Mouse (Mus musculus): ENCODE results near the gene Ptprh. TPM values are rescaled to one million over a fixed set of nuclear protein-coding genes. Genes with fewer than 3 reads are reported as not detected.

Ptprh gene
- polyA plus RNA-seq, 2 experiments: 0.03 TPM; not detected in 1

- no peaks in the 10 kb centered on the region for H3K36me3 ChIP-seq (ENCODE audit: control insufficient read depth, insufficient read depth, low read length)
- ATAC-seq (ENCODE audit: low FRiP score, low read depth) (peak; percentile 53), DNase-seq (ENCODE audit: low spot score) (no peak)
- no peak overlapping the region for H3K4me2 ChIP-seq (replicated peaks; ENCODE audit: low read depth, low read length, severe bottlenecking)
- TF ChIP-seq POLR2A (IDR thresholded peaks at IDR 0.05; ENCODE audit: borderline replicate concordance, extremely low read depth, insufficient read depth, insufficient read length): no peak
- 39% methylated on average over 6 of the region's 6 CpGs for WGBS
- no peaks in the 10 kb centered on the region for H3K9me3 ChIP-seq (ENCODE audit: control insufficient read depth, low read length)
- no peak overlapping the region for H3K27ac ChIP-seq (replicated peaks; ENCODE audit: low read depth, low read length)
- H3K27me3 ChIP-seq (ENCODE audit: control insufficient read depth, insufficient read depth, low read length): no peaks in the 10 kb centered on the region
- H3K9ac ChIP-seq (ENCODE audit: low read depth, low read length, severe bottlenecking): no peak overlapping the region
- peak overlapping the region; percentile 11; the same call in 1 of the 2 replicates for H3K4me3 ChIP-seq (replicated peaks; ENCODE audit: low read length)
- 0 out of 2 replicates have a peak, but pooled peaks cover 6% of the 10 kb centered on the region for H3K4me1 ChIP-seq (ENCODE audit: control insufficient read depth, insufficient read depth, low read length)
These were observed 88.0 kb downstream of the Ptprh start for GRCm38 (mm10) chr7:4515853-4516252.

- Histone ChIP-seq H3K36me3 (ENCODE audit: control insufficient read depth, insufficient read depth, low read length) (no peaks in the 10 kb centered on the region), H3K4me3 (replicated peaks; ENCODE audit: low read length) (peak overlapping the region; percentile 15), H3K9me3 (ENCODE audit: control insufficient read depth, low read length) (no peaks in the 10 kb centered on the region), H3K27me3 (ENCODE audit: control insufficient read depth, insufficient read depth, low read length) (no peaks in the 10 kb centered on the region), H3K4me1 (ENCODE audit: control insufficient read depth, insufficient read depth, low read length) (peaks cover 5% of the 10 kb centered on the region; the same call in 1 of the 2 replicates), H3K4me2 (replicated peaks; ENCODE audit: low read depth, low read length, severe bottlenecking) (0 out of 2 replicates have a peak overlapping the region, but pooled peaks have one; percentile 11), H3K27ac (replicated peaks; ENCODE audit: low read depth, low read length) (peak overlapping the region; percentile 33; the same call in 1 of the 2 replicates), H3K9ac (ENCODE audit: low read depth, low read length, severe bottlenecking) (peak overlapping the region; percentile 36)
- ATAC-seq (ENCODE audit: low FRiP score, low read depth): peak; percentile 56
- no peak for TF ChIP-seq POLR2A (IDR thresholded peaks at IDR 0.05; ENCODE audit: borderline replicate concordance, extremely low read depth, insufficient read depth, insufficient read length)
- WGBS: 56% methylated on average over 6 of the region's 6 CpGs
- DNase-seq (ENCODE audit: low spot score): peak; percentile 61
These were observed 89.8 kb downstream of the Ptprh start for GRCm38 (mm10) chr7:4513829-4514712.

- H3K27ac ChIP-seq (replicated peaks; ENCODE audit: low read depth, low read length): no peak overlapping the region
- peaks cover 5% of the 10 kb centered on the region; the same call in 1 of the 2 replicates for H3K4me1 ChIP-seq (ENCODE audit: control insufficient read depth, insufficient read depth, low read length)
- 0 out of 2 replicates have a peak overlapping the region, but pooled peaks have one; percentile 11 for H3K4me2 ChIP-seq (replicated peaks; ENCODE audit: low read depth, low read length, severe bottlenecking)
- no peaks in the 10 kb centered on the region for H3K27me3 ChIP-seq (ENCODE audit: control insufficient read depth, insufficient read depth, low read length)
- H3K9me3 ChIP-seq (ENCODE audit: control insufficient read depth, low read length): no peaks in the 10 kb centered on the region
- DNase-seq (ENCODE audit: low spot score): peak; percentile 32
- TF ChIP-seq POLR2A (IDR thresholded peaks at IDR 0.05; ENCODE audit: borderline replicate concordance, extremely low read depth, insufficient read depth, insufficient read length): no peak
- H3K9ac ChIP-seq (ENCODE audit: low read depth, low read length, severe bottlenecking): no peak overlapping the region
- ATAC-seq (ENCODE audit: low FRiP score, low read depth): no peak
- no peaks in the 10 kb centered on the region for H3K36me3 ChIP-seq (ENCODE audit: control insufficient read depth, insufficient read depth, low read length)
- 31% methylated on average over 13 of the region's 13 CpGs for WGBS
- no peak overlapping the region for H3K4me3 ChIP-seq (replicated peaks; ENCODE audit: low read length)
These were observed 90.6 kb downstream of the Ptprh start for GRCm38 (mm10) chr7:4513236-4513635.

- no peak for TF ChIP-seq POLR2A (IDR thresholded peaks at IDR 0.05; ENCODE audit: borderline replicate concordance, extremely low read depth, insufficient read depth, insufficient read length)
- ATAC-seq (ENCODE audit: low FRiP score, low read depth) (no peak), DNase-seq (ENCODE audit: low spot score) (no peak)
- no peak overlapping the region for H3K4me2 ChIP-seq (replicated peaks; ENCODE audit: low read depth, low read length, severe bottlenecking)
- no peaks in the 10 kb centered on the region for H3K36me3 ChIP-seq (ENCODE audit: control insufficient read depth, insufficient read depth, low read length)
- H3K4me1 ChIP-seq (ENCODE audit: control insufficient read depth, insufficient read depth, low read length): peaks cover 5% of the 10 kb centered on the region; the same call in 1 of the 2 replicates
- no peak overlapping the region for H3K9ac ChIP-seq (ENCODE audit: low read depth, low read length, severe bottlenecking)
- no peaks in the 10 kb centered on the region for H3K9me3 ChIP-seq (ENCODE audit: control insufficient read depth, low read length)
- no peak overlapping the region for H3K27ac ChIP-seq (replicated peaks; ENCODE audit: low read depth, low read length)
- 73% methylated on average over 8 of the region's 8 CpGs for WGBS
- no peak overlapping the region for H3K4me3 ChIP-seq (replicated peaks; ENCODE audit: low read length)
- H3K27me3 ChIP-seq (ENCODE audit: control insufficient read depth, insufficient read depth, low read length): no peaks in the 10 kb centered on the region
These were observed 92.2 kb downstream of the Ptprh start for GRCm38 (mm10) chr7:4511489-4512224.

All from limb, embryonic 14.5 days (tissue).